Mouse (Mus musculus) spleen, adult 12 weeks (tissue): Measurements from ENCODE around the gene Zfp534.
"Not testable (repeated sequence)": the region's sequence is repeated elsewhere in the genome, so short reads cannot be mapped to it uniquely, and the experiment has no call there.

ENCODE experiments used
- DNase-seq: peaks from one replicate; pipeline ENCODE4 v3.0.0; 2022; ENCODE audit warnings: low spot score

Zfp534 gene

DNA sequence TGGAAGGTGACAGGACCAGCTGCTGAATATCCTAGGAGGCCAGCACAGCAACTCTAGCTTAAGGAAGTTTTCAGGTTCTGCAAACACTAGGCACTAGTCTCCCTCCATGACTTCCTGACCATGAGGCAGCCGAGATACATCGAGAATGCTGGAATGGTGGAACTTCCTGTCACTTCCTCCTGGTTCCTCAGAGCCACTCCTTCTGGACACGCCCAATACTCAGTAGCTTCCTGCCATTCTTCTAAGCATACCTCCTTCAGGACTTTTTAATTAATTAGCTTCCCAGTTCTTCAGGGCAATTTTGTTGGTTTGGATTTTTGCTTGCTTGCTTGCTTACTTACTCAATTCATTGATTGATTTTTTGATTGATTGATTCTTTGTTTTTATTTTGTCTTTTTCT lies at the start of gene Zfp534:
TSS of gene Zfp534 (minus strand) at position 101 of the 400 bp plus-strand sequence.
- DNase-seq = not testable (repeated sequence)

- not testable (repeated sequence) for DNase-seq
These were observed 43.9 kb upstream of the Zfp534 start for GRCm38 (mm10) chr4:147746255-147746654.

DNA sequence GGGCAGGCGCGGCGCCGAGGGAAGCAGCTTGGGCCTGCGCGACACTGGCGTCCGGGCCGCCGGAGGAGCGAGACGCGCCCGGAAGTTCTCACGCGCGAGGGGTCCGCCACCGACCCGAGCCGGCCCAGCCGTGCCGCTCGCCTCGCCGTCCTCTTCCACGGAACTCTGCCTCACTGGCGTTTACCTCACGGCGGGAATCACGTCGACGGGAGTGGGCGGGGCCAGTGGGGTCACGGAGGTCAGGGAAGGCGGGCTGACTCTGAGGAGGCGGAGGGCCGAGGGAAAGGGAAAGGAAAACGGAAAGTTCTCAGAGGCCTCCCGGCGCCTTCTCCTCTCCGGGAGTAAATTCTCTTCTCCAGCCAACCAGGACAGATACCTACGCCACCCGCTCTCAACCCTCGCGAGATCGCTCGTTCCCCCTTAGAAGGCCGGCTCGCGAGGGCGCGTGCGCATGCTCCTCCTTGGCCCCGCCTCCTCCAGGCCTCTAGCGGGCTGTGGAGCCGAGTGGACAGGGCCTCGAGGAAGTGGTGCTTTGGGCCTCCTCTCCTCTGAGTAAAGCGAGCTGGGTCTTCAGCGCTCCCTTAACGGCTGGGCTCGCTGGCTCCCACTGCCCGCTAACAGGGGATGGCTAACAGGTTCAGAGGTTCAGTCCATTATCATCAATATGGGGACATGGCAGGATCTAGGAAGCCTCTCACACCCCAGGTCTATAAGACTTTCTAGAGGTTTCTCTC lies 36.5 kb upstream of the Zfp534 start:
- not testable (repeated sequence) for DNase-seq

GRCm38 (mm10) chr4:147655245-147655644 lies 47.1 kb downstream of the Zfp534 start:
- not testable (repeated sequence) for DNase-seq

- DNase-seq = not testable (repeated sequence)
These were observed 54.9 kb downstream of the Zfp534 start for GRCm38 (mm10) chr4:147647407-147647806.

DNA sequence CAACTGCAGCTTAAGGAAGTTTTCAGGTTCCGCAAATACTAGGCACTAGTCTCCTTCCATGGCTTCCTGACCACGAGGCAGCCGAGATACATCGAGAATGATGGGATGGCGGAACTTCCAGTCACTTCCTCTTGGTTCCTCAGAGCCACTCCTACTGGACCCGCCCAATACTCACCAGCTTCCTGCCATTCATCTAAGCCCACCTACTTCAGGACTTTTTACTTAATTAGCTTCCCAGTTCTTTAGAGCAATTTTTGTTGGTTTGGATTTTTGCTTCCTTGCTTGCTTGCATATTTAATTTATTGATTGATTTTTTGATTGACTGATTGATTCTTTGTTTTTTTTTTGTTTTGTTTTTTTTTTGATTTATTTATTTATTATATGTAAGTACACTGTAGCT lies 59.9 kb downstream of the Zfp534 start, which contains the start of gene Zfp979:
TSS of gene Zfp979 (minus strand) at position 101 of the 400 bp plus-strand sequence.
- DNase-seq = not testable (repeated sequence)

- not testable (repeated sequence) for DNase-seq
These were observed 60.4 kb downstream of the Zfp534 start for GRCm38 (mm10) chr4:147641932-147642331.

DNA sequence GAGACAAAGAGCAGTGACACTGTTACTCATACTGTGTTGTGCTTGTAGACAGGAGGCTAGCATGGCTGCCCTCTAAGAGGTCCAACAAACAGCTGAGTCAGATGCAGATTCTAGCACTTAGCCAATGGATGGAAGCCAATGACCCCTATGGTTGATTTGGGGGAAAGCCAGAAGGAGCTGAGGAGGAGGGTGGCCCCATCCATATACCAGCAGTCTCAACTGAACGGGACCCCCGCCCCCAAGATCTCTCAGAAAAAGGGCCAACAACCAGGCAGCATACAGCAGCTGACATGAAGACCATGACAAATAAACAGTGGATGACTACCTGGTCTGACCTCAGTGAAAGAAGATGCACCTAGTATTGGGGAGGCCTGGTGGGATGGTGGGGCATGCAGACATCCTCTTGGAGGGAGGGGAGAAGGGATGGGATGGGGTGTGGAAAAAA lies 68.5 kb downstream of the Zfp534 start:
- not testable (repeated sequence) for DNase-seq
